Mouse (Mus musculus) cerebellum, adult 2 months (tissue): Measurements from ENCODE around the gene Ccdc6.

Experiments
- CTCF ChIP-seq: fragments of 200-500 bp; IDR thresholded peaks from 2 replicates; pipeline ENCODE4 v1.5.1; 2011; ENCODE audit warnings: low read depth, mild to moderate bottlenecking, control low read depth, low read length, moderate library complexity, borderline replicate concordance; ENCODE audit not compliant: insufficient read depth
- POLR2A ChIP-seq: fragments of 200-500 bp; IDR thresholded peaks from 2 replicates; pipeline ENCODE4 v1.6.1; 2011; ENCODE audit warnings: low read length, control low read depth, borderline replicate concordance; ENCODE audit not compliant: insufficient read depth

- TF ChIP-seq CTCF (no peak), POLR2A (no peak)
Measured at GRCm38 (mm10) chr10:70159651-70160320, 62.9 kb downstream of the Ccdc6 start.
